Mouse (Mus musculus): ENCODE results near the gene Usp3.

Gene Usp3

DNA sequence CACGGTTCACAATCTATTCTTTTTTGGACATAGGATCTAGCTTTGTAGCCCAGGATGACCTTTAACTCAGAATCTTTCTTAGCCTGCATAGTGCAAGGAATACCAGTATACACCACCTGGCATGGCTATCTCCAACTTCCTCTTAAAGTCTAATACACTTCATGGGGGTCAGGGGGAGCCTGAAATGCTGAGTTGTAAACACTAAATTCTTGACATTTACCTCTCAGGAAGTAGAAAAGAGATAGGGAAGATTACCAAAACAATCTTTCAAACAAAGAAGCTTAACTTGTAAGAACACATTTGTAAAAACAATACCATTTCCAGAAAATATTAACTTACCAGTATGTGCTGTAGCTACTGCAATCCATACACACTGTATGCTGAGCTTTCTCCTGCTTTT is 30.7 kb downstream of the Usp3 start:
- 77% methylated on average over 1 of the region's 1 CpGs for WGBS

DNA sequence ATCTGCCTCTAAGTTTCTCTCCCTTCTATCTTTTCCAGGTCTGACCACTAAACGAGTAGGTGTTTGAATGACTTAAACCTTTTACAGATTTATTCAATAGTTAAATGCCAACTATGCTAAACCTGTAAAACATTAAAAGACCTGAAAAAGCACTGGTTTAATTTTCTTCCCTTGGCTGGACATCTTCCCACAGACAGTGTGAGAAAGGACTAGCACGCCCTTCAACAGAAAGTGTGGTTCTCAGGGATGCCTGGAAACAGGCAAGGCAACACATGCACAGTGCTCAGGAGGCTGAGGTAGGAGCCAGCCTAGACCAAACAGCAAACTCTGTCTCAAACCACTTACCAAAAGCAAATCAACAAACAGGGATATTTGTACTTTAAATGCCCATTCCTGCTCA is 31.4 kb downstream of the Usp3 start:
- 83% methylated on average over 2 of the region's 2 CpGs for WGBS

DNA sequence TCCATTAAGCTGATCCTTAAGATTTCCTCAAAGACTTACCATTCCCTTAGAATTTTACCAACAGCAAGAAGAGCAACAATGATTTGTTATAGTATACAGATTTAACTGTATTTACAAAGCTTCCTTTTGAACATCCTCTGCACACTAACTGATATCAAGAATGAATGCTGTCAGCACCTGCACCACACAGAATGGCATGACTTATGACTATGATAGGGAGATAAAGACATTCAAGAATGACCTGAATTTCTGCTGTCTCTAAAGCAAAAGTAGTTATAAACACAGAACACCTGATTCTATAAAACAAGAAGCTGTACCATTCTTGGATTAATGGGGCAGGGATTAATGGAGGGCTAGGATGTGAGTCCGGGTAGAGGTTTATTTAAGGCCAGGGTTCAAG is 32.2 kb downstream of the Usp3 start:
- WGBS, result 65% methylated on average over 1 of the region's 1 CpGs

DNA sequence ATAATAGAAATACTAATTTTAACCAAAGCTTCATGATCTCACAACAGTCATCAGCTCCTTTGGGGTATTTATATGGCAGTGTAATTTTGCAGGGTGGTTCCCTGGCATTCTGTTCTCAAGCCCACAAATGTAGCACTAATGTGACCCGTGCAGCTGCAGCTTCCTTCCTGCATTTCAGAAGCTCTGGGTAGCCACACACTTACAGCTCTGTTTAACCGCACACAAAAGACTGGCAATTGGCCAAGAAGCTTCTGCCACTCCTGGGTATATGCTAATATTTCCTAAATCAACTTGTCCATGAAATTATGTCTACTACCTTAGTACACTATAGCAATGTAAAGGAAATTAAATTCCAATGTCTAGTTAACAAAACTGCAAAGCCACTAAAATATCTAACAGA is 32.6 kb downstream of the Usp3 start:
- 38% methylated on average over 2 of the region's 2 CpGs for WGBS

DNA sequence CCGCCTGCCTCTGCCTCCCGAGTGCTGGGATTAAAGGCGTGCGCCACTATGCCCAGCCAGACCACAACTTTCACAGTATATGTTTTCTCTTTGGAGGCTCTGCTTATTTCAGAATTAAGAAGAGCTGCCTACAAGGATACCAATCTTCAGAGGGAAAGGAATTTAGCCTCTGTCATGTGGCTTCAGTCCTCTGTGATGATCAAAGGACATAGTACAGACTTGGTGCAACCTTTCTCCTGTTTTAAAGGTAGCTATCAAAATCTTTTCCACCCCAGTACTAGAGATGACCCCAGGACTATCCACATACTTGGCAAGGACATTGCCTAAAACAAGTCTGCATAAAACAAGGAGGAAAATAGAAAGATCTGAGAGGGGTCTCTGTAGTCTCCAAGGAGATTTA is 34.0 kb downstream of the Usp3 start:
- whole genome bisulfite sequencing, result 100% methylated on average over 4 of the region's 4 CpGs

DNA sequence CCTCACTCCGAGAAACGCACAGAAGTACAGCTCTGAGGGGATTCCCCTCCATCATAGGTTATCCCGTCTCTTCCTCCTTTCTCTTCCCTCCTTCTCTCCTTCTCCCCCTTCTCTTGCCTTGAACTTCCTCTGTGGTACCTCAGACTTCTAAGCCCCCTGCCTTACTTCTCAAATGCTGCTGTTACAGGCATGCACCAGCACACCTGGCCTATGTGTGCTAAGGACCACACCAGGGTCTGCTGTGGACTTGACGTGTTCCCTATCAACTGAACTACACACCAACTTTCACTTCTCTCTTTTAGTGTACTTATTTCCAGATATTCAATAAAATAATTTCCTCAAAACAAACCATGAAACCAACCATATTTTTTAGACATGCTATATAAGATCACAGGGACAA is 50.2 kb downstream of the Usp3 start:
- WGBS, result 78% methylated on average over 4 of the region's 4 CpGs

DNA sequence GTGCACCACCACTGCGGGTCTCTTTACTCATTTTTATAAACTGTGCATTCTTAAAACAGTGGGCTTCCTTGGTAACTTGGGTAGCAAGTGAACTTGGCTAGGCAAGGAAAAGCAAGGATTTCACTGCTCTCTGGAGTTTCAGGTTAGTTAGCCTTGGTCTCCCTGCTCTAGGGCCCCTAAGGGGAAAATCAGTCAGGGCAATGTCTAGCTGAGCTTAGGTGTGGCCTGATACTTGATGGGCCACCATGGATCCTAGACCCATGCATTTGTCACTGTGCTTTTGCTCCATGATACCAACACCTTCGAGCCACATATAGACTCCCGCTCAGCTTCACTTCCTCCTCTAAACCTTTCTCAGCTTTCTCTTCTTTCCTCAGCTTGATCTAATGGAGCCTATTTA is 71.3 kb downstream of the Usp3 start:
- 100% methylated on average over 3 of the region's 3 CpGs for WGBS

DNA sequence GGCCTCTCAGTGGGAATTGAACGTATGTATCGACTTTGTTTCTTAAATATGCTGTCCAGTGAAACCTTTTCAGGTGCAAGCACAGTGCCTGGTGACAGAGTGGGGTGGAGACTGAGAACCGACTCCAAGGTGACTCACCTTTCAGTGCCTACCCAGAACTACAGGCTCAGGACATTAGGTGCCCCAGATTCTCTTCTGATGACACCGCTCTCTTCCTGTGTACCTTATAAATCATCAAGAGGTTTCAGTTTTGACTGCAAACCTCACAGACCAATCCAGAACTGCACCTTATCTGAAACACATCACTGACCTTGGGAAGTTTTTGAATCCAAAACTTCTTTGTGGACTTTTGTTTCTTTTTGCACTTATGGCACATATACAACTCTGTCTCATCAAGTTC is 72.6 kb downstream of the Usp3 start:
- WGBS, result 96% methylated on average over 4 of the region's 4 CpGs

DNA sequence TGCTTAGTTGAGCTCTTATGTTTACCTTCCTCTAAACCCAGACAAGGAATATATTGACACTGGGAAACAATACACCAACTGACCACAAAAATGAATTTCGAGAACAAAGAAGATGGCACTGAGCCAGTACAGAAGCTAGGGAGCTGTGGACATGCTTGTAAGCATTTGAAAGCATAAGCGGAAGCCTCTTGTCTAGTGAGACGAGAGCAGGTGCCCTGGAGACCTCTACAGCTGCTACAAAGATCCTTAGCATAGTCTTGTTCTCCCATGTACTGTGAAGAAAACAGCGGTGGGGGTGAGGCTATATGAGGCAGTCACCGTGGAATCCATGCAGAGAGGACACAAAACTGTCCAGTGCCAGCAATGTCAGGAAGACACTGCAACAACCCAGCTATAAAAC is 74.0 kb downstream of the Usp3 start:
- 46% methylated on average over 5 of the region's 5 CpGs for WGBS

DNA sequence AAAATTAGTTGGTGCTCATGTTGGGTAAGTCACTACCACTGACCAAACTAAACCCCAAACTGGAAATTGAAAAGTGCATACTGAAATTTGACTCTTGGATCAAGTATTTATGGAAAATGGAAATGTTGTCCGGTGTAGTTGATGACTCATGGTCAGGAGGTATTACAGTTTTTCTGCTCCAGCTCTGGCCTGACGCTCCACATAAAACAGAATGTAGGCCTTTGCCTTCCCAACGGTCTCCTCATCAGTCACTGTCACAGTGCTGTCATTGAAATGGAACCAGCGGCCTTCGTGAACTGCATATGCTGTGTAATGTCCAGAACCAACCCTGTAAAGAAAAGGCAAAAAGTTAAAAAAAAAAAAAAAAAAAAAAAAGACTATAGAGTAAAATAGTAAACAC is 74.7 kb downstream of the Usp3 start:
- WGBS, result 83% methylated on average over 5 of the region's 5 CpGs

DNA sequence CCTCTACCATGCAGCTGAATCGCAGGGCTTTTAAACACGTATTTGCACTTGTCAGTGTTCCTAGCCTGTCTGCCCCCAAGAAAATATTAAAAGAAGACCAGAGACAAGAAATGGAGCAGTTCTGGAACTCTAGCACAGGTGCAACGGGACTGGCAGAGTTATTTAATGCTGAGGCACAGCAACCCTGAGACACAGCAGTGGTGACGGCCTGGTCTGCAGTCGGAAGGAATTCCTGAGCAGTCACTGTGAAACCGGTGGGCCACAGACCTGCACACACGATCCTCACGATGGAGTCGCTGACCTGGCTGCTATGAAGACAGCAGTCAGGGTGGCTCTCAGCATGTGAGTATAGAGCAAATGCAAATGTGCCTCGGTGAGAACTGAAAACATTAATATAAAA is 75.2 kb downstream of the Usp3 start:
- 91% methylated on average over 10 of the region's 10 CpGs for WGBS

DNA sequence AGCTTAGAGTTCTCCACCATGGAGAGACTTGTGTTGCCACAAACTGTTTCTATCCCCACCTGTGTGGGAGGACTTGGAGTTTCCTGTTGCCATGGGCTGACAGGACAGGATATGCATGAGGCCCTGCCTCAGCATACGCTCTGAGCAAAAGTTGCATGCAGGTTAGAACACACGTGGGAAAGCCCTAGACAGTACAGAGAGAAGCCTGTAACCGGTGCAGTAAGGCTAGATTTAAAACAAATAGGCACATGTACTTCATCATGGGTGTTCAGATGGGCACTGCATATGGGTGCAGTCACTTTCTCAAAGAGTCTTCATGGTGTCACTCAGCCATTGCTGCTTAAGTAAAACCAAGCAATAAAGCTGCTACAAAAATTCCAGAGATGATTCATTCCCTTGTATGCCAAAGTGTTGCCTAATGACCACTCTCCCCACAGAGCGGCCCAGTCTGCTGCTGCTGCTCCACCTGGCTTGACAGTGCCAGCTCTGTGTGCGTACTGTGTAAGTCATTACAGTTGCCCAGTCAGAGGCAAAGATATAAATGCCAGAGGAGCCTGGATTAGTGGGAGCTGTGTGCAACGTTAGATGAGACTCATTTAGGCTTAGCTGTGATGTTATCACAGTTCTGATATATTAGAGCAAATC is 76.5 kb downstream of the Usp3 start:
- WGBS, result 71% methylated on average over 6 of the region's 6 CpGs

DNA sequence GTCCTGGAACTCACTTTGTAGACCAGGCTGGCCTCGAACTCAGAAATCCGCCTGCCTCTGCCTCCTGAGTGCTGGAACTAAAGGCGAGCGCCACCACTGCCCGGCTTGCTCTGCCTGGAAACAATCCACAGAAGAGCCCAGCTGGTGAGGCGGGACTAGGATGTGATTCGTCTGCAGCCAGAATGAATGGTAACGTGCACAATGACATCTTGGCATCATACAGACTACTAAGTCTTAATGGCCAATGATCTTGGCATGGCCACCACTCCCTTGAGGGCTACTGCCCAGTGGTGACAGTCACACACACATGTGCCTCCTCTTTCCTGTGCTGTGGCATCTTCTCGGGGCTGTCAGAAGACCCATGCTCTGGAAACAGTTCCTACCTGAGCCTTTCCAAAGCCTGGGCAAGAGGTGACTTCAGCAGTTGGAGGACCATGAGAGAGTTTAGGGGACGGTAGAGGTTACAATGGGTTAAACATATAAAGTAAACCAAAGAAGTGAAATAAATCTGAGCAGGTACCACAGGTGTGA is 77.2 kb downstream of the Usp3 start:
- WGBS, result 79% methylated on average over 10 of the region's 10 CpGs

DNA sequence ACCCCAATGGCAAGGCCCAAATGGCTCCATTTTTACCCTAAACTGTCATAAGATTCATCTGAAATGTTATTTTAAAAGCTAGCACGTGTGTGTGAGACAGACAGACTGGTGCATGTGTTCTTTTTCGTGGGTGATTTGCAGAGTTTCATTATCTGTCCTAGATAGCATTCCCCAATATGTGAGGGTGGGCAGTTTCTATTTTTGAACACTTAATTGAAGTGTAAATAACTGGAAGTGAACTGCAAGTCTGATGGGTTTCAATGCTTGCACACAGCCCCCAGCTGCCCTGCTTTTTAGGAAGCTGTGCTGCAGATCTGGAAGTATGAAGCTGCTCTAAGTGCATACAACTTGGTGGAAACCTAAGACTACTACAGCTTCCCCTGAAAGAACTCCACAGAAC is 77.8 kb downstream of the Usp3 start:
- WGBS, result 46% methylated on average over 2 of the region's 2 CpGs

DNA sequence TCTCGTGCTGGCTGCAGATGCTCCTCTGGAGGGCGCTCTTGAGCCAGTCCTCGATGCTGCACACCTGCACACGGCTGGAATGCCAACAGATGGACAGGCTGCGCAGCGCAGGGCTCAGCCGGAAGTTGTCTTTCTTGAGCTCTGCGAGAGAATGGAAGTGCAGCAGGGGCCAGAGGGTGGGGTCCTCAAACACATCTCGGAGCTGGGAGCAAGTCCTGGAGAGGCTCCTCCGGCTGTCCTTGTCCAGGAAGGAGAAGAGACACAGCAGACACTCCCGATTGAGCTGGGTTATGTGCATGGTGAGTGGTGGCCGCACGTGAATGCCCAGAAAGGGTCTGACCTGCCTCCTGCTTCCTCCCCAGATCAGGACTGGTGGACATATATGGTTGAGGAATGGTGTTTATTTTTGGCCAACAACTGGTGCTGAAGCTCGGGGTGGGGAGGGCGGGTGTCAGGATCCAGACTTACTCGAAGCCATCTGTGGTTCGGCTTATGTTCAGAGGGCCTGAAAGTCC is 78.6 kb downstream of the Usp3 start, which contains the start of gene Fbxl22:
Fbxl22 (minus strand) TSS at position 338 of the 515 bp plus-strand sequence.
- WGBS, result 39% methylated on average over 17 of the region's 17 CpGs

DNA sequence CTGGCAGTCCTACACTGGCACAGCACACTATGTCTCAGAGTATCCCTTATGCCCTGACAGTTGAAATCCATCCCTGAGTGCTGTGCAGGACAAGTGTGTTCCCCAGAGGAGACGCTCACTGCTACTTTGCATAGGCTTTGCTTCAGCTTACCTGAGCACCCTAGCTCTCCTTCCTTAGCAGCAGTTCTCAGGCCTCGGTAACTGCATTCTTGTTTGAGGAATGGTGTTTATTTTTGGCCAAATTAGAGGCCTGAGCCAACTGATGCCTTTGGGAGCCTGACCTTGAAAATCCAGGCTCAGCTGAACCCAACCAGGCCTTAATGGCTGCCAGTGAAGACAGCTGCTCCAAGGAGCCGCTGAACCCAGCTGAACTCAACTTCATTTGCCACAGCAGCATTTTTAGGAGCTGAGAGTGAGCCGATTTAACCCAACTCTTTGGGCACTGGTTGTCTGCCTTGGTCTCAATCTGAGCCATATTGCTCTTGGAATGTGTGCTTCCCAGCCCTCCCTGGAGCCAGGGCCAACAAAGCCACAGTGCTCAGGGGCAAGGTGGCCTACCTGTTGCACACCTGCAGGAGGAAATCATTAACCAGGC is 79.2 kb downstream of the Usp3 start:
- 66% methylated on average over 4 of the region's 4 CpGs for whole genome bisulfite sequencing

DNA sequence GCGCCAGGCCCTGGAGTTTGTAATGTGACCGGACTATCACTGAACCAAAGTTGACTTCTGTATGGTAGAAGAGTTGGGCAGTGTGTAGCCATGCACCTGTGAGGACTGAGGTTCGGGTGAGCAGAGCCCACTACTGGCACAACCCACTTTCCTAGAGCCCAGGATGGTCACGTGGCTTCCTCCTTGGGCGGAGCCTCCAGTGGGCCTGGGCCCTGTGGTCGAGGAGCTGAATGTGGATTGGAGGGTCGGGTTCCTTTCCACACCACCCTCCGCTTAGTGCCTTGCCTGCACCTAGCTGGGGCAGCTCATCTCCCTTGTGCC is 80.6 kb downstream of the Usp3 start:
- under 1% methylated on average over 8 of the region's 8 CpGs for WGBS

DNA sequence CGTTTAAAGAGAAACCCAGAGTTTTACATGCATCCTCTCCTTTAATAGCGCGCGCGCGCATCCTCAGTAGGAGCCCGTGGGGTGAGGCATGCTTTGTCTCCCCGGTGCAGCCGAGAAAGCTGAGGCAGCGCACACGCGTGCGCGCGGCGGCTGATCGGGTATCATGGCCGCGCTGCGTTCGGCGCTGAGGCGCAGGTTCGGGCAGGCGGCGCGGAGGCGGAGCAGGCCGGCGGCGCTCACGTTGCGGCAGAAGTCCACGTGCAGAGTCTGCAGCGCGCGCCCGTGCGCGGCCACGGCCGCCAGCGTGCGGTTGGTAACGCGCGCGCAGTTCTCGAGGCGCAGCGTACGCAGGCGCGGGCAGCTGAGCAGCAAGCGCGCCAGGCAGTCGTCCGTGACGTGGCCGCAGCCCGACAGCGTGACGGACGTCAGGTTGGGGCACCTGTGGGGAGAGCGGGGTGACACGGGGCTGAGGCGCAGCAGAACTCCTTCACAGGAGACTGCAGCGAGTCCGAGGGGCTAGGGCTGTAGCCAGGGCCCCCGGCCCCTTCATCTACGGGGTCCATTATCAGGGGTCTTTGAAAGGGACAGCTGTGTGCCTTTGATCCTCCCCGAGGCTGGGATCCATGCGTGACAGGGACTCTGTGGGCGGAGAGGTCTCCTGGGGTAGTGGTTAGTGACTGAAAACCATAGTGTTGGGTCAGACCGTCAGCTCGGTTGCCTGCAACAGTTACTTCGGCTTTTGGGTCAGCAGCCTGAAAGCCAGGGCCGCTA is 81.2 kb downstream of the Usp3 start:
- under 1% methylated on average over 78 of the region's 78 CpGs for WGBS

DNA sequence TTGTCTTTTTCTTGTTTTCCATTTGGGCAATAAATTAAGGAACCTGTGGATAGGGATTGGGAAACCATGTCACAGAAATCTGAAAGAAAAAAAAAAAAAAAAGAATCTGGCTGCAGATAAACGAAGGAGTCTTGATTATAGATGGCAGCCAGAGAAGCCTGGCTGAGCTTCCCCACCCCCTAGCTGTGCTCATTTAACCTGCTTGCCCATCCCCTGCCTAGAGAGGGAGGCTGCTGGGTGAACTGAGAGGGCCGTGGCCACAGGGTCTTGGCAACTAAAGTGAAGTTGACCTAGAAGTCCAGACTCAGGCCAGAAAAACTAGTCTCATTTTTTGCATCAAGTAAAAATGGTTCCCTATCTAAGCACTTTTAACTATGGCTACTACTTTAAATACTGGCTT is 82.0 kb downstream of the Usp3 start:
- 4% methylated on average over 2 of the region's 2 CpGs for WGBS

DNA sequence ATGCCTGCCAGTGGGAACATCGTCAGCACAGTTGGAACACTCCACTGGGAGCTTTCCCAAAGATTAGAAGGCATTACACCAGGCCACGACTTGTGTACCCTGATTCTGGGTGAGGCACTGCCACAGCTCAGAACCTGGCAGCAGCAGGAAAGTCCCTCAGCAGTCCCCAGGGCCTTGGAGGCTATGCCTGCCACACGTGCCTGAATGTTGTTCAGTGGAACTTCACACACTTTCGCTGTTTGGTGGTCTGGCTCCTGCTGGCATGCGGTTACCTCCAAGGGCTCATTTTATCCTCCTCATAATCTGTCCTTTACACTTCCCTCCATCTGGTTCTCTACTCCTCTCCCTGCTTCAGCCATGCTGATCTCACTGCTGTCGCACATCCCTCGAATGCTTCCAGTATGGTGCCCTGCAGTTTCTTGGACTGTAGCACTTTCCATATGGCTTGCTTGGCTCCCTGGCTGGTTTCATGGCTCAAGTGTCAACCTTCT is 82.5 kb downstream of the Usp3 start:
- 47% methylated on average over 7 of the region's 7 CpGs for WGBS

DNA sequence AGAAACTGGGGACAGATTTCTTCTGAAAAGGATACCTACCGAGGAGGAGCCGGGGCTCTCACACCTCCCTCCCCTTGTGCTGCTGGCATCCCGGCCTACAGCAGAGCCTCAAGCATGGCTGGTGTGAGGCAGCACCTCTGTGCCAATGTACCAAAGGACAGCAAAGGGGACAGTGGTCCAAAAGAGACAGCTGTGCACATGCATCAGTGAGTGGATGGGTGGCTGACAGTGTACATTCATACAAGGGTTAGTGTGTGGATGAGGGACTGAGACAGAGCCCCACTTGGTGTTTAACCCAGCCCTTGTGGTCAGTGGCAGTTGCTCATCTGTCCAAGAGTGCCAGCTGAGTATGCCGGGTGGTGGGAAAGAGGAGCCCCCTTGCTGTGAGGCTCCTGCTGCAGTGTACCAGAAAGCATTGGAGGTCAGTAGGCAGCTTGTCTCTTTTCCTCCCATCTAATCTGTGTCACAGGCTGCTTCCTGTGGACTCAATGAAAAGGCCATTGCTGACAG is 84.0 kb downstream of the Usp3 start:
- WGBS, result 66% methylated on average over 4 of the region's 4 CpGs

DNA sequence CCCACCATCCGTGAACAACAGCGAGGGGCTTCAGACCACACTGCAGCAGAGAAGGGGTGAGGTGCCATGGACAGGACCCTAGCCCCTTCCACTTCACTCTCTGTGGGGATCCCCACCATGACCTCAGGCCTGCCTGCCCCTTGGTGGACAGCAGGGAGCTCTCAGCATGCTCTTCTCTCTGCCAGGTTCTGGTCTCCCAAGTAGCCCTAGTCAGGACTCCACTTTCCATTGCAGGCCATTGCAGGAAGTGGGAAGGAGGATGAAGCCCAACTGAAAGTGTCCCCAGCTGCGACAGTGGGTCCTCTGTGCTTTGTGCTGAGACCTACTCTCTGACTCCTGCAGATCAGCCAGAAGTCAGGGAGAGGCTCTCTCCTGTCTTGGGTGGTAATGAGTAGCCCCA is 85.3 kb downstream of the Usp3 start:
- 78% methylated on average over 3 of the region's 3 CpGs for whole genome bisulfite sequencing
